Mouse (Mus musculus) frontal cortex, adult (tissue): ENCODE data around the gene Cacna1d.

Source experiments
- ATAC-seq: cut with Nextera tagmentation; 2 replicates; pipeline ENCODE4 v1.9.2; 2017; ENCODE audit warnings: mild to moderate bottlenecking, moderate library complexity, mixed read lengths; ENCODE audit not compliant: low TSS enrichment

Cacna1d gene

GRCm38 (mm10) chr14:30022471-30022870, 468.8 kb downstream of the Cacna1d start:
- ATAC-seq, result no peak

GRCm38 (mm10) chr14:30019792-30020575, 471.3 kb downstream of the Cacna1d start:
- ATAC-seq, result no peak

GRCm38 (mm10) chr14:30019375-30019774, 471.9 kb downstream of the Cacna1d start:
- no peak for ATAC-seq

- ATAC-seq, result no peak
Measured at GRCm38 (mm10) chr14:30018846-30019245, 472.4 kb downstream of the Cacna1d start.

- ATAC-seq, result no peak
Measured at GRCm38 (mm10) chr14:30018463-30018801, 472.8 kb downstream of the Cacna1d start.

- no peak for ATAC-seq
Measured at GRCm38 (mm10) chr14:30017794-30018462, 473.3 kb downstream of the Cacna1d start.

GRCm38 (mm10) chr14:30016666-30017065, 474.6 kb downstream of the Cacna1d start:
- ATAC-seq, result no peak

GRCm38 (mm10) chr14:30015008-30015407, 476.2 kb downstream of the Cacna1d start:
- ATAC-seq, result no peak

- ATAC-seq, result no peak
Measured at GRCm38 (mm10) chr14:30014487-30014886, 476.8 kb downstream of the Cacna1d start.

- peak; percentile 51; the same call in 1 of the 2 replicates for ATAC-seq
Measured at GRCm38 (mm10) chr14:30011886-30012560, 479.2 kb downstream of the Cacna1d start.

GRCm38 (mm10) chr14:30009864-30010560, 481.2 kb downstream of the Cacna1d start:
- ATAC-seq, result peak; percentile 62

- peak; percentile 51; the same call in 1 of the 2 replicates for ATAC-seq
Measured at GRCm38 (mm10) chr14:30008733-30009575, 482.3 kb downstream of the Cacna1d start, which contains the start of the genes Il17rb and Chdh. TSS of gene Il17rb (minus strand) at chr14:30008896. TSS of gene Chdh (plus strand) at chr14:30009023.

- ATAC-seq, result no peak
Measured at GRCm38 (mm10) chr14:29999475-29999811, 491.8 kb downstream of the Cacna1d start.

GRCm38 (mm10) chr14:29998747-29999474, 492.3 kb downstream of the Cacna1d start:
- ATAC-seq, result peak; percentile 39

GRCm38 (mm10) chr14:29997345-29997744, 493.9 kb downstream of the Cacna1d start:
- no peak for ATAC-seq

GRCm38 (mm10) chr14:29996000-29996751, 495.1 kb downstream of the Cacna1d start:
- peak; percentile 60; the same call in 1 of the 2 replicates for ATAC-seq

- no peak for ATAC-seq
Measured at GRCm38 (mm10) chr14:29994976-29995375, 496.3 kb downstream of the Cacna1d start.
